Mouse (Mus musculus) neural tube, embryonic 13.5 days (tissue): ENCODE data around the gene Tmem251. TPM values are rescaled to one million over a fixed set of nuclear protein-coding genes. Genes with fewer than 3 reads are reported as not detected.

ENCODE experiments used
- ATAC-seq: fragments of 200-750 bp; cut with Nextera tagmentation; 2 replicates; pipeline ENCODE4 v1.8.0; 2017; ENCODE audit warnings: low read depth, mild to moderate bottlenecking, moderate TSS enrichment, moderate library complexity
- H3K27ac ChIP-seq: fragments of 300-500 bp; sonication (generic); replicated peaks from 2 replicates; pipeline ENCODE4 v1.5.1; 2015; ENCODE audit warnings: moderate library complexity, mild to moderate bottlenecking, inconsistent platforms
- H3K27me3 ChIP-seq: fragments of 300-500 bp; sonication (generic); 2 replicates; pipeline ENCODE4 v1.6.1; 2015; ENCODE audit warnings: mild to moderate bottlenecking, inconsistent platforms
- H3K36me3 ChIP-seq: fragments of 300-500 bp; sonication (generic); 2 replicates; pipeline ENCODE4 v1.6.1; 2015; ENCODE audit warnings: mild to moderate bottlenecking, inconsistent platforms
- H3K4me1 ChIP-seq: fragments of 300-500 bp; sonication (generic); replicated peaks from 2 replicates; pipeline ENCODE4 v1.6.1; 2015; ENCODE audit warnings: inconsistent platforms
- H3K4me2 ChIP-seq: fragments of 300-500 bp; sonication (generic); 2 replicates; pipeline ENCODE4 v1.6.1; 2015; ENCODE audit warnings: inconsistent platforms, mild to moderate bottlenecking, moderate library complexity
- H3K4me3 ChIP-seq: fragments of 300-500 bp; sonication (generic); 2 replicates; pipeline ENCODE4 v1.5.1; 2015; ENCODE audit warnings: mild to moderate bottlenecking, inconsistent platforms
- H3K9ac ChIP-seq: fragments of 300-500 bp; sonication (generic); 2 replicates; pipeline ENCODE4 v1.6.1; 2015; ENCODE audit warnings: moderate library complexity, mild to moderate bottlenecking, inconsistent platforms
- H3K9me3 ChIP-seq: fragments of 300-500 bp; sonication (generic); 2 replicates; pipeline ENCODE4 v1.6.1; 2016; ENCODE audit warnings: inconsistent platforms
- WGBS: fragments of 180-500 bp; shearing (Covaris S2); methylation state at CpG from one replicate; pipeline ENCODE4 v1.1.7; 2015; 5-methylcytosine and 5-hydroxymethylcytosine counted together
- polyA plus RNA-seq: library from polyadenylated mRNA; unstranded; fragments of >200 nt; fragmentation: Nextera tagmentation; extraction: Ambion mirVana; gene quantifications from 2 replicates; pipeline ENCODE4 v1.2.1, GENCODE M21; 2015

Tmem251 gene
- polyA plus RNA-seq, 1 experiment from 2014 or later, result 11.0 TPM

GRCm38 (mm10) chr12:102769000-102769399 is 25.4 kb downstream of the Tmem251 start:
- Histone ChIP-seq H3K36me3 (peaks cover 90% of the 10 kb centered on the region), H3K9me3 (no peaks in the 10 kb centered on the region), H3K27me3 (no peaks in the 10 kb centered on the region), H3K9ac (no peak overlapping the region), H3K4me1 (no peaks in the 10 kb centered on the region), H3K27ac (no peak overlapping the region), H3K4me2 (no peak overlapping the region), H3K4me3 (no peak overlapping the region)
- WGBS, result 96% methylated on average over 4 of the region's 4 CpGs
- no peak for ATAC-seq

GRCm38 (mm10) chr12:102771601-102772000 is 28.0 kb downstream of the Tmem251 start:
- H3K9me3 ChIP-seq, result no peaks in the 10 kb centered on the region
- ATAC-seq, result no peak
- no peak overlapping the region for H3K27ac ChIP-seq
- no peaks in the 10 kb centered on the region for H3K4me1 ChIP-seq
- WGBS, result 96% methylated on average over 8 of the region's 8 CpGs
- H3K4me2 ChIP-seq, result no peak overlapping the region
- H3K9ac ChIP-seq, result no peak overlapping the region
- H3K27me3 ChIP-seq, result no peaks in the 10 kb centered on the region
- no peak overlapping the region for H3K4me3 ChIP-seq
- peaks cover 93% of the 10 kb centered on the region for H3K36me3 ChIP-seq

- ATAC-seq, result no peak
- no peak overlapping the region for H3K9ac ChIP-seq
- no peak overlapping the region for H3K4me3 ChIP-seq
- WGBS, result 90% methylated on average over 5 of the region's 5 CpGs
- no peak overlapping the region for H3K4me2 ChIP-seq
- no peaks in the 10 kb centered on the region for H3K4me1 ChIP-seq
- H3K27ac ChIP-seq, result no peak overlapping the region
- no peaks in the 10 kb centered on the region for H3K27me3 ChIP-seq
- no peaks in the 10 kb centered on the region for H3K9me3 ChIP-seq
- H3K36me3 ChIP-seq, result peaks cover 94% of the 10 kb centered on the region
Observed at GRCm38 (mm10) chr12:102772676-102773075, 29.1 kb downstream of the Tmem251 start.

GRCm38 (mm10) chr12:102776035-102776434 is 32.5 kb downstream of the Tmem251 start:
- H3K4me2 ChIP-seq, result no peak overlapping the region
- H3K27ac ChIP-seq, result no peak overlapping the region
- no peak overlapping the region for H3K4me3 ChIP-seq
- no peak overlapping the region for H3K9ac ChIP-seq
- H3K9me3 ChIP-seq, result no peaks in the 10 kb centered on the region
- H3K36me3 ChIP-seq, result peaks cover 71% of the 10 kb centered on the region
- no peak for ATAC-seq
- H3K4me1 ChIP-seq, result no peaks in the 10 kb centered on the region
- 92% methylated on average over 14 of the region's 14 CpGs for WGBS
- no peaks in the 10 kb centered on the region for H3K27me3 ChIP-seq

GRCm38 (mm10) chr12:102778151-102778550 is 34.6 kb downstream of the Tmem251 start:
- ATAC-seq, result no peak
- 90% methylated on average over 5 of the region's 5 CpGs for WGBS
- Histone ChIP-seq H3K9me3 (no peaks in the 10 kb centered on the region), H3K4me3 (no peak overlapping the region), H3K36me3 (peaks cover 65% of the 10 kb centered on the region), H3K27me3 (no peaks in the 10 kb centered on the region), H3K9ac (no peak overlapping the region), H3K4me1 (no peaks in the 10 kb centered on the region), H3K4me2 (no peak overlapping the region), H3K27ac (no peak overlapping the region)

GRCm38 (mm10) chr12:102779452-102779851 is 35.9 kb downstream of the Tmem251 start:
- H3K27ac ChIP-seq, result no peak overlapping the region
- 55% methylated on average over 3 of the region's 3 CpGs for WGBS
- H3K4me1 ChIP-seq, result no peaks in the 10 kb centered on the region
- no peaks in the 10 kb centered on the region for H3K9me3 ChIP-seq
- ATAC-seq, result no peak
- no peak overlapping the region for H3K4me2 ChIP-seq
- H3K9ac ChIP-seq, result no peak overlapping the region
- H3K27me3 ChIP-seq, result no peaks in the 10 kb centered on the region
- no peak overlapping the region for H3K4me3 ChIP-seq
- H3K36me3 ChIP-seq, result peaks cover 65% of the 10 kb centered on the region

- Histone ChIP-seq H3K4me3 (no peak overlapping the region), H3K4me2 (no peak overlapping the region), H3K4me1 (no peaks in the 10 kb centered on the region), H3K36me3 (peaks cover 62% of the 10 kb centered on the region), H3K9ac (no peak overlapping the region), H3K27me3 (no peaks in the 10 kb centered on the region), H3K9me3 (no peaks in the 10 kb centered on the region), H3K27ac (no peak overlapping the region)
- no peak for ATAC-seq
- WGBS, result 94% methylated on average over 5 of the region's 5 CpGs
Observed at GRCm38 (mm10) chr12:102782841-102783240, 39.3 kb downstream of the Tmem251 start.

- no peak overlapping the region for H3K9ac ChIP-seq
- H3K36me3 ChIP-seq, result peaks cover 69% of the 10 kb centered on the region
- no peak overlapping the region for H3K27ac ChIP-seq
- no peak overlapping the region for H3K4me2 ChIP-seq
- WGBS, result 88% methylated on average over 19 of the region's 19 CpGs
- ATAC-seq, result no peak
- H3K27me3 ChIP-seq, result no peaks in the 10 kb centered on the region
- H3K4me3 ChIP-seq, result no peak overlapping the region
- no peaks in the 10 kb centered on the region for H3K9me3 ChIP-seq
- H3K4me1 ChIP-seq, result no peaks in the 10 kb centered on the region
Observed at GRCm38 (mm10) chr12:102784899-102785592, 41.5 kb downstream of the Tmem251 start.

- Histone ChIP-seq H3K9me3 (no peaks in the 10 kb centered on the region), H3K27ac (no peak overlapping the region), H3K4me3 (no peak overlapping the region), H3K4me2 (no peak overlapping the region), H3K36me3 (peaks cover 75% of the 10 kb centered on the region), H3K27me3 (no peaks in the 10 kb centered on the region), H3K9ac (no peak overlapping the region), H3K4me1 (no peaks in the 10 kb centered on the region)
- ATAC-seq, result no peak
- 83% methylated on average over 5 of the region's 5 CpGs for WGBS
Observed at GRCm38 (mm10) chr12:102785593-102785985, 42.0 kb downstream of the Tmem251 start.

GRCm38 (mm10) chr12:102787927-102788326 is 44.4 kb downstream of the Tmem251 start:
- H3K4me2 ChIP-seq, result no peak overlapping the region
- H3K4me1 ChIP-seq, result no peaks in the 10 kb centered on the region
- H3K9ac ChIP-seq, result no peak overlapping the region
- peaks cover 83% of the 10 kb centered on the region for H3K36me3 ChIP-seq
- 91% methylated on average over 7 of the region's 7 CpGs for WGBS
- no peak for ATAC-seq
- no peaks in the 10 kb centered on the region for H3K27me3 ChIP-seq
- no peak overlapping the region for H3K27ac ChIP-seq
- H3K9me3 ChIP-seq, result no peaks in the 10 kb centered on the region
- H3K4me3 ChIP-seq, result no peak overlapping the region

Other genes starting within 250 kb of the Tmem251 start
- 113 and 129 TPM in 2 replicates for gene Chga, start 188.8 kb upstream of the Tmem251 start, polyA plus RNA-seq
- 30.9 and 34.0 TPM in 2 replicates for gene Itpk1, start 38.8 kb upstream of the Tmem251 start, polyA plus RNA-seq
- 53.0 and 58.6 TPM in 2 replicates for gene Moap1, start 101 bp upstream of the Tmem251 start, polyA plus RNA-seq
- not detected in 2 replicates for gene Gm28051, start 14.0 kb downstream of the Tmem251 start, polyA plus RNA-seq
- 50.3 and 50.8 TPM in 2 replicates for gene Gon7, start 14.0 kb downstream of the Tmem251 start, polyA plus RNA-seq
- gene Ubr7, start 14.2 kb downstream of the Tmem251 start, polyA plus RNA-seq, result 39.0 and 40.9 TPM in 2 replicates
- gene Gm20604, start 14.9 kb downstream of the Tmem251 start, polyA plus RNA-seq, result 37.6 and 41.3 TPM in 2 replicates
- 14.0 and 15.2 TPM in 2 replicates for gene Btbd7, start 134.7 kb downstream of the Tmem251 start, polyA plus RNA-seq
- gene Cox8c, start 155.6 kb downstream of the Tmem251 start, polyA plus RNA-seq, result not detected in 2 replicates
- gene Unc79, start 205.1 kb downstream of the Tmem251 start, polyA plus RNA-seq, result 5.8 and 6.5 TPM in 2 replicates